Mouse (Mus musculus) ES-E14 (cell line): ENCODE measurements at regions not wholly inside any gene's neighbourhood (a gene's known extent, or its start where the extent isn't known, plus 50 kb on each side); places are given as distances from the start of the nearest gene placed in this dataset.

Experiments
- CHD2 ChIP-seq: IDR thresholded peaks from 2 replicates; pipeline ENCODE4 v1.6.1; 2014; ENCODE audit warnings: mild to moderate bottlenecking, low read depth, low read length, inconsistent platforms
- MAFK ChIP-seq: IDR thresholded peaks from 2 replicates; pipeline ENCODE4 v1.6.1; 2014; ENCODE audit warnings: mild to moderate bottlenecking, low read depth, low read length, inconsistent platforms; ENCODE audit not compliant: insufficient read depth
- ZC3H11A ChIP-seq: IDR thresholded peaks from 2 replicates; pipeline ENCODE4 v1.6.1; 2012; ENCODE audit warnings: low read depth, mild to moderate bottlenecking, inconsistent platforms, low read length, borderline replicate concordance
- ZNF384 ChIP-seq: IDR thresholded peaks from 2 replicates; pipeline ENCODE4 v1.6.1; 2012; ENCODE audit warnings: low read depth, low read length, inconsistent platforms

- TF ChIP-seq ZC3H11A (no peak), MAFK (no peak), CHD2 (no peak), ZNF384 (no peak)
These were observed 266.2 kb downstream of the Spry2 start for GRCm38 (mm10) chr14:105630444-105630843.
